Mouse (Mus musculus): ENCODE data around the gene Gast. TPM values are rescaled to one million over a fixed set of nuclear protein-coding genes. Genes with fewer than 3 reads are reported as not detected.
"Not testable (repeated sequence)": the region's sequence is repeated elsewhere in the genome, so short reads cannot be mapped to it uniquely, and the experiment has no call there.

Gene Gast
- polyA plus RNA-seq, 1 experiment from 2014 or later: 1.1 TPM

- 91% methylated on average over 10 of the region's 10 CpGs for WGBS
Measured at GRCm38 (mm10) chr11:100344269-100344668, 10.1 kb downstream of the Gast start.

GRCm38 (mm10) chr11:100352076-100352857 lies 18.1 kb downstream of the Gast start:
- H3K27me3 ChIP-seq (replicated peaks; ENCODE audit: control insufficient read depth, insufficient read depth, low read length): peaks cover 47% of the 10 kb centered on the region

More at GRCm38 (mm10) chr11:100344269-100344668, 10.1 kb downstream of the Gast start:
- Histone ChIP-seq H3K4me3 (ENCODE audit: low read depth, low read length) (no peak overlapping the region), H3K27ac (replicated peaks; ENCODE audit: low read depth, low read length) (no peak overlapping the region), H3K4me2 (ENCODE audit: low read depth, low read length) (no peak overlapping the region), H3K36me3 (ENCODE audit: control insufficient read depth, insufficient read depth, low read length) (no peaks in the 10 kb centered on the region), H3K9me3 (ENCODE audit: control insufficient read depth, low read length) (no peaks in the 10 kb centered on the region), H3K4me1 (ENCODE audit: control insufficient read depth, insufficient read depth, low read length) (no peaks in the 10 kb centered on the region), H3K9ac (ENCODE audit: low read depth, low read length) (no peak overlapping the region), H3K27me3 (replicated peaks; ENCODE audit: control insufficient read depth, insufficient read depth, low read length) (no peaks in the 10 kb centered on the region)
- ATAC-seq (ENCODE audit: low read depth) (no peak), DNase-seq (ENCODE audit: low spot score) (no peak)

GRCm38 (mm10) chr11:100355151-100355951 lies 21.1 kb downstream of the Gast start:
- peak overlapping the region; percentile 52 for H3K4me3 ChIP-seq (ENCODE audit: low read depth, low read length)
- 0 out of 2 replicates have a peak, but pooled peaks cover 6% of the 10 kb centered on the region for H3K4me1 ChIP-seq (ENCODE audit: control insufficient read depth, insufficient read depth, low read length)
- H3K27ac ChIP-seq (replicated peaks; ENCODE audit: low read depth, low read length): no peak overlapping the region
- 2% methylated on average over 43 of the region's 54 CpGs for WGBS
- peaks cover 59% of the 10 kb centered on the region for H3K27me3 ChIP-seq (replicated peaks; ENCODE audit: control insufficient read depth, insufficient read depth, low read length)
- H3K9me3 ChIP-seq (ENCODE audit: control insufficient read depth, low read length): no peaks in the 10 kb centered on the region
- peak overlapping the region; percentile 61 for H3K9ac ChIP-seq (ENCODE audit: low read depth, low read length)
- H3K4me2 ChIP-seq (ENCODE audit: low read depth, low read length): peak overlapping the region; percentile 98
- peak; percentile 36 for DNase-seq (ENCODE audit: low spot score)
- H3K36me3 ChIP-seq (ENCODE audit: control insufficient read depth, insufficient read depth, low read length): no peaks in the 10 kb centered on the region
- peak; percentile 38; the same call in 1 of the 2 replicates for ATAC-seq (ENCODE audit: low read depth)

More at GRCm38 (mm10) chr11:100352076-100352857, 18.1 kb downstream of the Gast start:
- ATAC-seq (ENCODE audit: low read depth): no peak
- WGBS: 22% methylated on average over 9 of the region's 10 CpGs
- Histone ChIP-seq H3K36me3 (ENCODE audit: control insufficient read depth, insufficient read depth, low read length) (no peaks in the 10 kb centered on the region), H3K4me2 (ENCODE audit: low read depth, low read length) (no peak overlapping the region), H3K4me1 (ENCODE audit: control insufficient read depth, insufficient read depth, low read length) (0 out of 2 replicates have a peak, but pooled peaks cover 6% of the 10 kb centered on the region), H3K9ac (ENCODE audit: low read depth, low read length) (peak overlapping the region; percentile 31; the same call in 1 of the 2 replicates), H3K9me3 (ENCODE audit: control insufficient read depth, low read length) (no peaks in the 10 kb centered on the region), H3K27ac (replicated peaks; ENCODE audit: low read depth, low read length) (no peak overlapping the region), H3K4me3 (ENCODE audit: low read depth, low read length) (no peak overlapping the region)
- peak; percentile 39 for DNase-seq (ENCODE audit: low spot score)

- Histone ChIP-seq H3K4me1 (ENCODE audit: control insufficient read depth, insufficient read depth, low read length) (0 out of 2 replicates have a peak, but pooled peaks cover 6% of the 10 kb centered on the region), H3K9ac (ENCODE audit: low read depth, low read length) (peak within 1 kb of the TSS; percentile 61), H3K4me2 (ENCODE audit: low read depth, low read length) (peak within 1 kb of the TSS; percentile 98), H3K27me3 (replicated peaks; ENCODE audit: control insufficient read depth, insufficient read depth, low read length) (peaks cover 59% of the 10 kb centered on the region), H3K36me3 (ENCODE audit: control insufficient read depth, insufficient read depth, low read length) (no peaks in the 10 kb centered on the region), H3K9me3 (ENCODE audit: control insufficient read depth, low read length) (no peaks in the 10 kb centered on the region), H3K27ac (replicated peaks; ENCODE audit: low read depth, low read length) (no peak within 1 kb of the TSS), H3K4me3 (ENCODE audit: low read depth, low read length) (peak within 1 kb of the TSS; percentile 52)
- ATAC-seq (ENCODE audit: low read depth): peak; percentile 72
- DNase-seq (ENCODE audit: low spot score): peak; percentile 82
- WGBS: 2% methylated on average over 46 of the region's 49 CpGs
Measured at GRCm38 (mm10) chr11:100355972-100356818, 22.0 kb downstream of the Gast start, which contains the start of gene Hap1. Gene Hap1 (minus strand): TSS chr11:100356128.

GRCm38 (mm10) chr11:100356819-100357211 lies 22.6 kb downstream of the Gast start:
- 0 out of 2 replicates have a peak, but pooled peaks cover 6% of the 10 kb centered on the region for H3K4me1 ChIP-seq (ENCODE audit: control insufficient read depth, insufficient read depth, low read length)
- H3K9ac ChIP-seq (ENCODE audit: low read depth, low read length): no peak overlapping the region
- no peak overlapping the region for H3K27ac ChIP-seq (replicated peaks; ENCODE audit: low read depth, low read length)
- H3K4me2 ChIP-seq (ENCODE audit: low read depth, low read length): peak overlapping the region; percentile 98
- no peak for ATAC-seq (ENCODE audit: low read depth)
- peak overlapping the region; percentile 52 for H3K4me3 ChIP-seq (ENCODE audit: low read depth, low read length)
- DNase-seq (ENCODE audit: low spot score): no peak
- H3K27me3 ChIP-seq (replicated peaks; ENCODE audit: control insufficient read depth, insufficient read depth, low read length): peaks cover 59% of the 10 kb centered on the region
- H3K36me3 ChIP-seq (ENCODE audit: control insufficient read depth, insufficient read depth, low read length): no peaks in the 10 kb centered on the region
- no peaks in the 10 kb centered on the region for H3K9me3 ChIP-seq (ENCODE audit: control insufficient read depth, low read length)
- WGBS: 21% methylated on average over 9 of the region's 9 CpGs

GRCm38 (mm10) chr11:100357408-100357807 lies 23.2 kb downstream of the Gast start:
- ATAC-seq (ENCODE audit: low read depth): no peak
- H3K27ac ChIP-seq (replicated peaks; ENCODE audit: low read depth, low read length): no peak overlapping the region
- WGBS: 51% methylated on average over 5 of the region's 5 CpGs
- 0 out of 2 replicates have a peak, but pooled peaks cover 3% of the 10 kb centered on the region for H3K4me1 ChIP-seq (ENCODE audit: control insufficient read depth, insufficient read depth, low read length)
- no peak overlapping the region for H3K9ac ChIP-seq (ENCODE audit: low read depth, low read length)
- peaks cover 59% of the 10 kb centered on the region for H3K27me3 ChIP-seq (replicated peaks; ENCODE audit: control insufficient read depth, insufficient read depth, low read length)
- no peak for DNase-seq (ENCODE audit: low spot score)
- no peak overlapping the region for H3K4me3 ChIP-seq (ENCODE audit: low read depth, low read length)
- H3K36me3 ChIP-seq (ENCODE audit: control insufficient read depth, insufficient read depth, low read length): no peaks in the 10 kb centered on the region
- no peaks in the 10 kb centered on the region for H3K9me3 ChIP-seq (ENCODE audit: control insufficient read depth, low read length)
- H3K4me2 ChIP-seq (ENCODE audit: low read depth, low read length): no peak overlapping the region

GRCm38 (mm10) chr11:100360175-100360574 lies 26.0 kb downstream of the Gast start:
- peaks cover 33% of the 10 kb centered on the region for H3K27me3 ChIP-seq (replicated peaks; ENCODE audit: control insufficient read depth, insufficient read depth, low read length)

GRCm38 (mm10) chr11:100361059-100361458 lies 26.9 kb downstream of the Gast start:
- not testable (repeated sequence) for H3K4me2 ChIP-seq (ENCODE audit: low read depth, low read length); DNase-seq (ENCODE audit: low spot score); H3K9me3 ChIP-seq (ENCODE audit: control insufficient read depth, low read length); H3K27ac ChIP-seq (replicated peaks; ENCODE audit: low read depth, low read length); H3K9ac ChIP-seq (ENCODE audit: low read depth, low read length); H3K4me3 ChIP-seq (ENCODE audit: low read depth, low read length); H3K36me3 ChIP-seq (ENCODE audit: control insufficient read depth, insufficient read depth, low read length); H3K4me1 ChIP-seq (ENCODE audit: control insufficient read depth, insufficient read depth, low read length); ATAC-seq (ENCODE audit: low read depth)
- no CpG with 5 or more reads among the region's 13 CpGs for WGBS
- peaks cover 24% of the 10 kb centered on the region for H3K27me3 ChIP-seq (replicated peaks; ENCODE audit: control insufficient read depth, insufficient read depth, low read length)

More at GRCm38 (mm10) chr11:100360175-100360574, 26.0 kb downstream of the Gast start:
- Histone ChIP-seq H3K9ac (ENCODE audit: low read depth, low read length) (no peak overlapping the region), H3K4me3 (ENCODE audit: low read depth, low read length) (no peak overlapping the region), H3K9me3 (ENCODE audit: control insufficient read depth, low read length) (no peaks in the 10 kb centered on the region), H3K4me2 (ENCODE audit: low read depth, low read length) (no peak overlapping the region), H3K36me3 (ENCODE audit: control insufficient read depth, insufficient read depth, low read length) (no peaks in the 10 kb centered on the region), H3K27ac (replicated peaks; ENCODE audit: low read depth, low read length) (no peak overlapping the region), H3K4me1 (ENCODE audit: control insufficient read depth, insufficient read depth, low read length) (no peaks in the 10 kb centered on the region)
- ATAC-seq (ENCODE audit: low read depth) (no peak), DNase-seq (ENCODE audit: low spot score) (no peak)
- 79% methylated on average over 6 of the region's 6 CpGs for WGBS
